Mouse (Mus musculus) heart, postnatal 0 days (tissue): ENCODE data around the gene Ssrp1.

Experiments used
- CTCF ChIP-seq: IDR thresholded peaks from 2 replicates; pipeline ENCODE4 v1.5.1; 2016; ENCODE audit warnings: antibody characterized with exemption, control low read depth, low read depth
- EP300 ChIP-seq: IDR thresholded peaks from 2 replicates; pipeline ENCODE4 v1.6.1; 2016; ENCODE audit warnings: antibody characterized with exemption, low read depth

DNA sequence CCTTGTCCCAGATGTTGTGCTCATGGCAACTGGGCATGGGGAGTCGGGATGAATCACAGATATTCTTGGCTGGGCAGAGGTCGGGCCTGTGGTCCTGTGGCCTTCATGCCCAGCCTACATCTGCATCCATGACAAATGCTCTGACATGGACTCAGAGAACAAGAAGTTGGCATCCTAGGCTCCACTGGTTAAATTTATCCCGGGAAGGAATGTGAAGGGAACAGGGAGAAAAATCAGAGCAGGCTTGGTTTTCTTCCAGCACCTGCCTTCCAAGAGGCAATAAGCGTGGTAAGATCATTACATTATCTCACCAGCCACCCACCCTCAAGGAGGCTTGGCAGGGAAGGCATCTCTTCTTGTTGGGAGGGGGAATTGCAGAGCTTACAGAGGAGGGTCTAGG lies 32.7 kb upstream of the Ssrp1 start:
- TF ChIP-seq CTCF = no peak
- TF ChIP-seq EP300 = no peak
